Mouse (Mus musculus): ENCODE data around the gene Olfr68. TPM values are rescaled to one million over a fixed set of nuclear protein-coding genes. Genes with fewer than 3 reads are reported as not detected.
"Not testable (repeated sequence)": the region's sequence is repeated elsewhere in the genome, so short reads cannot be mapped to it uniquely, and the experiment has no call there.

Gene Olfr68
- polyA plus RNA-seq, 1 experiment from 2014 or later, result not detected

DNA sequence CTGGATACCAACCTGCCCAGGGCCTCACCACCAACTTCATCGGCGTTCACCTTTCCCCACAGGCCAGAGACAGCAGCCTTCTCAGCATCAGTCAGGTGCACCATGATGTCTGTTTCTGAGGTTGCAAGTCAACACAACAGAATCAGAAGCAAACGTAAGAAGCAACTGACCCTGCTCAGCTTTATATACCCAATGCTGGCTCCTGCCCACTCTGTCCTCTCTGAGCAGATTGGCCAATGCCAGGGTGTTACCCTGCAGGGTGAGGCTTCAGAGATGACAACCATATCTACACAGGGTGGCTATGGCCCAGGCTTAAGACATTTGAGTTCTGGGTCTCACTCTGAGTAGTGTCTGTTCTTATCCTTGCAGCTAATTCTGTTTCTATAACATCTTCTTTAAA is 34.3 kb upstream of the Olfr68 start, which contains the start of gene Hbb-bt:
Hbb-bt (minus strand) TSS at position 231 of the 400 bp plus-strand sequence.
- peak; percentile 76 for DNase-seq
- peak within 1 kb of the TSS; percentile 78 for H3K27ac ChIP-seq (ENCODE audit: low read depth)
- peak within 1 kb of the TSS; percentile 49 for H3K9ac ChIP-seq (replicated peaks)
- 65% methylated on average over 3 of the region's 3 CpGs for WGBS (ENCODE audit: insufficient replicate concordance)
- TF ChIP-seq CTCF (IDR thresholded peaks at IDR 0.05; ENCODE audit: low read depth) (no peak), EP300 (IDR thresholded peaks at IDR 0.05; ENCODE audit: low read depth) (peak; percentile 80; the same call in 1 of the 2 replicates)
- no peaks in the 10 kb centered on the region for H3K9me3 ChIP-seq (ENCODE audit: low read length)
- H3K4me3 ChIP-seq (ENCODE audit: low read depth, low read length), result peak within 1 kb of the TSS; percentile 39
- no peaks in the 10 kb centered on the region for H3K36me3 ChIP-seq (replicated peaks; ENCODE audit: insufficient read depth, low read length)
- H3K27me3 ChIP-seq (ENCODE audit: insufficient read depth, low read length), result no peaks in the 10 kb centered on the region
- H3K4me1 ChIP-seq (ENCODE audit: insufficient read depth), result no peaks in the 10 kb centered on the region; the same call in 1 of the 2 replicates
- peak; percentile 85 for ATAC-seq
- H3K4me2 ChIP-seq (ENCODE audit: low read depth, low read length), result peak within 1 kb of the TSS; percentile 43

DNA sequence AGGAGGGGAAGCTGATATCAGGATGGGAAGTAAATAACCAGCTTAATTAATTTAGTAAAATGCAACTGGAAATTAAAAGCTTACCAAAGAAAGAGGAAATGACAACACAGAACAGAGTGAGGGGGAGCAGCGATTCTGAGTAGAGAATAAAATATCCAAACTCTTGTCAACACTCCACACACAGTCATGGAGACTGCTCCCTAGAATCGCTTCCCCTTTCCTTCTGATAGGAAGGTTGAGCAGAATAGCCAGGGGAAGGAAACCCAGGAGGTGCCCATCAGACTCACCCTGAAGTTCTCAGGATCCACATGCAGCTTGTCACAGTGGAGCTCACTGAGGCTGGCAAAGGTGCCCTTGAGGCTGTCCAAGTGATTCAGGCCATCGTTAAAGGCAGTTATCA is 33.7 kb upstream of the Olfr68 start:
- peak; percentile 6 for ATAC-seq
- not testable (repeated sequence) for DNase-seq; H3K9ac ChIP-seq (replicated peaks); H3K36me3 ChIP-seq (replicated peaks; ENCODE audit: insufficient read depth, low read length); H3K4me2 ChIP-seq (ENCODE audit: low read depth, low read length); H3K27ac ChIP-seq (ENCODE audit: low read depth); H3K27me3 ChIP-seq (ENCODE audit: insufficient read depth, low read length); H3K9me3 ChIP-seq (ENCODE audit: low read length); H3K4me1 ChIP-seq (ENCODE audit: insufficient read depth)
- no CpG with 5 or more reads among the region's 3 CpGs for WGBS (ENCODE audit: insufficient replicate concordance)
- H3K4me3 ChIP-seq (ENCODE audit: low read depth, low read length), result peak overlapping the region; percentile 39

DNA sequence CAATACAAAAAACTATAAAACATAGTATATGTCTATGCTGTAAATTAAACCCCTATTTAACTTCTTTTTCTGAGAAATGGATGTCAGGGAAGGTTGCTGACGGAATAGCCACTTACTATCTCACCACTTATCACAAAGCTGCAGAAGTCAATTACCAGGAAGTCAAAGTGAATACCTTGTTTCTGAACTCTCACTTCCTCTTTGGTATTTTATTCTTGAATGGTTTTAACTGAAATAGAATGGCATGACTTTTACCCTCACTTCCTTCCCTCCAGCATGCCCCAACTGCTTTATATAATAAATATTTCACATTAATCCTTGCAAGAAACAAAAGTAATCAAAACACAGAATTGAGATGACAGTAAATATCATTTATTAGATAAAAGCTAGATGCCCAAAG is 32.7 kb upstream of the Olfr68 start:
- no peaks in the 10 kb centered on the region for H3K9me3 ChIP-seq (ENCODE audit: low read length)
- ATAC-seq, result no peak
- H3K4me2 ChIP-seq (ENCODE audit: low read depth, low read length), result peak overlapping the region; percentile 57
- no peak for DNase-seq
- H3K36me3 ChIP-seq (replicated peaks; ENCODE audit: insufficient read depth, low read length), result no peaks in the 10 kb centered on the region
- H3K27ac ChIP-seq (ENCODE audit: low read depth), result peak overlapping the region; percentile 96
- TF ChIP-seq EP300 (IDR thresholded peaks at IDR 0.05; ENCODE audit: low read depth) (peak; percentile 75), CTCF (IDR thresholded peaks at IDR 0.05; ENCODE audit: low read depth) (no peak)
- H3K27me3 ChIP-seq (ENCODE audit: insufficient read depth, low read length), result no peaks in the 10 kb centered on the region
- H3K4me3 ChIP-seq (ENCODE audit: low read depth, low read length), result peak overlapping the region; percentile 55
- 24% methylated on average over 1 of the region's 1 CpGs for WGBS (ENCODE audit: insufficient replicate concordance)
- H3K4me1 ChIP-seq (ENCODE audit: insufficient read depth), result peaks cover 3% of the 10 kb centered on the region; the same call in 1 of the 2 replicates
- peak overlapping the region; percentile 72 for H3K9ac ChIP-seq (replicated peaks)

DNA sequence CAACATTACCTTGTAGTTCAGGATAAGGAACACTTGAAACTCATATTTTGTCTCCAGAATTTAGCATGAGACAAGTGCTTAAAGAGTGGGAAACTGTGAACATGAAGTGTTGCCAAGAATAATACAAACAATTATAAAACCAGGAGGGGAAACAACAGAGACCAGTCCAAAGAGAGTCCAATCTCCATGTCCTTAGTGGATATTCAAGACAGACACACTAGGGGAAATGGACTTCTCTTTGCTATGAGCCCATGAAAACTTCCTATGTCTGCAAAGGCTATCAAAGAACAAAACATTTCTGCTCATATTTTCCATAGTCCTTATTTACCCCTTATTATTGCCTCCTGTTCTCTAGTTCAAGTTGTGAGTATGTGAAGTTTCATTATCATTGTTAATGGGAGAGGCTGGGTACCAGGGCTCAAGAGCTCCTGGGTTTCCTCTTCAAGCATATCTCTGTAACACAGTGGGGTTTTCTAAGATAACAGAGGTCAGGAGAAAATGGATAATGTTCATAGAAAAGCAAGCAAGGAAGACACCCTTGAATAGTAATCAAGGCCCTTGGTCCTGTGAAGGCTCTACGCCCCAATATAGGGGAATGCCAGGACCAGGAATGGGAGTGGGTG is 31.8 kb upstream of the Olfr68 start:
- TF ChIP-seq CTCF (IDR thresholded peaks at IDR 0.05; ENCODE audit: low read depth) (no peak), EP300 (IDR thresholded peaks at IDR 0.05; ENCODE audit: low read depth) (peak; percentile 92)
- Histone ChIP-seq H3K9me3 (ENCODE audit: low read length) (no peaks in the 10 kb centered on the region), H3K27me3 (ENCODE audit: insufficient read depth, low read length) (no peaks in the 10 kb centered on the region), H3K27ac (ENCODE audit: low read depth) (peak overlapping the region; percentile 90), H3K36me3 (replicated peaks; ENCODE audit: insufficient read depth, low read length) (no peaks in the 10 kb centered on the region), H3K4me1 (ENCODE audit: insufficient read depth) (peaks cover 3% of the 10 kb centered on the region; the same call in 1 of the 2 replicates), H3K9ac (replicated peaks) (peak overlapping the region; percentile 64), H3K4me2 (ENCODE audit: low read depth, low read length) (peak overlapping the region; percentile 47), H3K4me3 (ENCODE audit: low read depth, low read length) (peak overlapping the region; percentile 37)
- no peak for DNase-seq
- 48% methylated on average over 1 of the region's 1 CpGs for WGBS (ENCODE audit: insufficient replicate concordance)
- ATAC-seq, result peak; percentile 1; the same call in 1 of the 2 replicates

DNA sequence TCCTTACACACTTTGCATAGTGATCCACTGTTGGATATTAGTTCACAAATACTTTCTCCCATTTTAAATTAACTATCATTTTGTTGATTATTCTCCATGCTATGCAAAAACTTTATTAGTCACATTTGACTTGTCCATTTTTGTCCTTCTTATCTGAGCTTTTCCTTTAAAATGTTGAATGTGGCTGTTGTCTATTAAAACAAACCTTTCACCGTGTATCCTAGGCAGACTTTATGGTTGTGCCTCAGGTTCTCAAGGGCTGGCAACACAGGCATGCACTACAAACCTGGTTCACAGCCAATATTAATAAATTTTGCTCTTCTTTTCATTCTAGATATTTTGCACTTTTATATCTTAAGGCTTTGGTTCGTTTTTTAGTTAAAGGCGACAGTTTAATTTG is 31.2 kb upstream of the Olfr68 start:
- TF ChIP-seq CTCF (IDR thresholded peaks at IDR 0.05; ENCODE audit: low read depth) (no peak), EP300 (IDR thresholded peaks at IDR 0.05; ENCODE audit: low read depth) (peak; percentile 33)
- H3K36me3 ChIP-seq (replicated peaks; ENCODE audit: insufficient read depth, low read length), result no peaks in the 10 kb centered on the region
- H3K4me3 ChIP-seq (ENCODE audit: low read depth, low read length), result peak overlapping the region; percentile 37; the same call in 1 of the 2 replicates
- peak overlapping the region; percentile 47; the same call in 1 of the 2 replicates for H3K4me2 ChIP-seq (ENCODE audit: low read depth, low read length)
- H3K27me3 ChIP-seq (ENCODE audit: insufficient read depth, low read length), result no peaks in the 10 kb centered on the region
- peaks cover 3% of the 10 kb centered on the region; the same call in 1 of the 2 replicates for H3K4me1 ChIP-seq (ENCODE audit: insufficient read depth)
- H3K9me3 ChIP-seq (ENCODE audit: low read length), result no peaks in the 10 kb centered on the region
- no peak overlapping the region for H3K9ac ChIP-seq (replicated peaks)
- ATAC-seq (peak; percentile 1; the same call in 1 of the 2 replicates), DNase-seq (no peak)
- H3K27ac ChIP-seq (ENCODE audit: low read depth), result peak overlapping the region; percentile 90
- WGBS (ENCODE audit: insufficient replicate concordance), result 60% methylated on average over 3 of the region's 3 CpGs

DNA sequence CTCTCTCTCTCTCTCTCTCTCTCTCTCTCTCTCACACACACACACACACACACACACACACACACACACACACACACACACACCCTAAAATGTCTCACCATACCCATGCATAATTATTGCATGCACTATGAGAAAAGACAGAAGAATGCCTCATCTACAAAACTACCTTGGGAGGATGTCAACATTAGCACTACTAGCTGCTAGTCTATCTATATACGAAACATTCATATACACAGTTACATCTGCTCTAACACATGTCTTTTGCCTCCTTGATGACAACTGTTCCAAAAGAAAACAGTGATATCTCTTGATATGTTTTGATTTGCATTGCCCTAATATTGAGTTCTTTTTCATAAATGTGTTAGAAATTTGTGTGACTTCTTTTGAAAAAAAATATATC is 30.8 kb upstream of the Olfr68 start:
- H3K36me3 ChIP-seq (replicated peaks; ENCODE audit: insufficient read depth, low read length), result no peaks in the 10 kb centered on the region
- H3K9me3 ChIP-seq (ENCODE audit: low read length), result no peaks in the 10 kb centered on the region
- peak overlapping the region; percentile 90 for H3K27ac ChIP-seq (ENCODE audit: low read depth)
- TF ChIP-seq CTCF (IDR thresholded peaks at IDR 0.05; ENCODE audit: low read depth) (no peak), EP300 (IDR thresholded peaks at IDR 0.05; ENCODE audit: low read depth) (peak; percentile 52)
- H3K4me3 ChIP-seq (ENCODE audit: low read depth, low read length), result peak overlapping the region; percentile 37; the same call in 1 of the 2 replicates
- peaks cover 3% of the 10 kb centered on the region; the same call in 1 of the 2 replicates for H3K4me1 ChIP-seq (ENCODE audit: insufficient read depth)
- DNase-seq (no peak), ATAC-seq (peak; percentile 27)
- no peaks in the 10 kb centered on the region for H3K27me3 ChIP-seq (ENCODE audit: insufficient read depth, low read length)
- WGBS (ENCODE audit: insufficient replicate concordance), result 61% methylated on average over 1 of the region's 1 CpGs
- peak overlapping the region; percentile 20; the same call in 1 of the 2 replicates for H3K4me2 ChIP-seq (ENCODE audit: low read depth, low read length)
- H3K9ac ChIP-seq (replicated peaks), result no peak overlapping the region
